Mouse (Mus musculus): ENCODE measurements around the gene Atp1a2. TPM values are rescaled to one million over a fixed set of nuclear protein-coding genes. Genes with fewer than 3 reads are reported as not detected.
A peak's percentile ranks its signal among the peaks of the same experiment; 100 is the strongest.

The Atp1a2 gene
- total RNA-seq, 2 experiments from 2014 or later, result 555 to 598 TPM

DNA sequence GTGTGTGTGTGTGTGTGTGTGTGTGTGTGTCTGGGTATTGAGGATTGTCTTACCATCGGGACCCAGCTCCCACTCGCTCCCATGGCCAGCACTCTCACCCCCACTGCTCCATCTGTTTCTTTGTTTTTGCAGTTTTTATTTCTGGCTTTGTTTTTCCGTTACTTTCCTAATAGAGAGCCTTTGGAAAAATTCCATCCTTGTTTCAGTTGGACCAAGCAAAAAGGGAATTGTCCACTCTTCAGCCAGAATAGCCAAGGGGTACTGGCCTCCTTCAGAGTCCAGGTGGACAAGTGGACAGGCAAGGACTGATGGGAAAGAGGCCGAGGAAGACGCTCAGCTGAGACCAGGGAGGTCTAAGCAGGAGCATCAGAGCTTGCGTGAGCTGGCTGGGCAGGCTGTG, 9.0 kb upstream of the Atp1a2 start:
- peak in 1 of 2 experiments; percentile 77 for DNase-seq (ENCODE audit: low spot score in 2 of 2)

DNA sequence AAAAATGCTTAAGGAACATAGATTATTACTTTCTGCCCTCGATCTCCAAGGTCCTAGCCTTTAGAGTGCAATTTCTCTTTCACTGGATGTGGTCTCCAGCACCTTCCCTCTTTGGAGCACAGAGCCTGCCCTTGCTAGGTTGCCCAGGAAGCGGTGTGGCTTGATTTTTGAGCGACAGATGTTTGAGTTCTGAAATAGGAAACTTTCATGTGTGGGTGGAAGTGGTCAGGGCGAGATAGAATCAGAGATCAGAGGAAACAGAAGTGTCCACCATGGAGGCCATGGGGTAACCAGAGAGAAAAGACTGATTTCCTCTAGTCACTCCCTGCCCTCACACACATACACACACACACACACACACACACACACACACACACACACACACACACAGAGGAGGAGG, 8.3 kb upstream of the Atp1a2 start:
- no peak for DNase-seq (ENCODE audit: low spot score in 2 of 2)

DNA sequence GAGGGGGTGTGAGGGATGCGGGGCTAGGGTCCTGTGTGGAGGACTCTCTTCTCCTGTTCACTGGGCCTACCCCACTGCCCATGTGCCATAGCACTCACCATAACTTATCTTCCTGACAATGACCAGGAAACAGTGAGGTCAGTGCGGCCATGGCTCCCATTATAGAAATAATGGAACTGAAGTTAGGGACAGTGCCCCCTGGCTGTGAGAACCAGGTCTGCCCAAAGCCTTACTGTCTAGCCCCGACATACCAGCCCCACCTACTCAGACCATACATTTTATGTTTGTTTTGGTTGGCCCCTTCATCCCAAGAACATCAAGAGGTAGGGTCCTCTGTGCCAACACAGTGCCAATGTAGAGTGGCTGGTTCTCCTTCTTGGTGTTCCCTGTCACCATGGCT, 7.8 kb upstream of the Atp1a2 start:
- no peak for DNase-seq (ENCODE audit: low spot score in 2 of 2)

DNA sequence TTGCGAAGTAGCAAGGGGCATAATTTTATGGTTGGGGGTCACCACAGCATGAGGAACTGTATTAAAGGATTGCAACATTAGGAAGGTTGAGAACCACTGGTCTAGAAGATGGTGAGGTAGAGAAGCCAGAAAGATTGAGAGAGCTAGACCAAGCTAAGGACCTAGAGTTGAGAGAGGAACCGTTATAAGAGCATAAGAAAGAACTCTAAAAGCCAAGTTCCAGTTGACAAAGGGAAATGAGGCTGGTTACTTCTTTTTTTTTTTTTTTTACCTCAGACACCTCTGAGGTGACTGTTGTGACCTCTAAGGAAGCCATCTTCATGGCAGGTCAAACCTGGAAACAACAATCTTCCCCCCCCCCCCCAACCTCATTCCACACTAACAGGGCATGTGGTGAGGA, 7.3 kb upstream of the Atp1a2 start:
- DNase-seq (ENCODE audit: low spot score in 2 of 2), result no peak

DNA sequence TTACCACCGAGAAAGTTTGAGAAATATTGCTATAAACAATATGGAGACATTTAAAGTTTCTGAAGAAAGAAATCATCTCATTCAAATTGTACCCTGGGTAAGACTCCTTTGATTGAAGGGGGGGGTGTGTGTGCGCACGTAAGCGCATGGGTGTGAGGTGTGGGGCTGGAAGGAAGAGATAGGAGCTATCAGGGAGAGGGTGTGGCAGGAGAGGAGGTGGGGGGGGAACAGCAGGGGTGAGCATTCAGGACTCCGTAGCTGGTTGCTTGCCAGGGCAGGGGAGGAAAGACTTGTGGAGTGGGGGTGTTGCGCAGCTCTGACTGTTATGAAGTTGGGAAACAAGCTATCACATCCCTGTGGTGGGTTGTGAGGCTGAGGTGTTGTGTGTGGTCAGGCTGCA, 6.6 kb upstream of the Atp1a2 start:
- DNase-seq (ENCODE audit: low spot score in 2 of 2), result no peak

DNA sequence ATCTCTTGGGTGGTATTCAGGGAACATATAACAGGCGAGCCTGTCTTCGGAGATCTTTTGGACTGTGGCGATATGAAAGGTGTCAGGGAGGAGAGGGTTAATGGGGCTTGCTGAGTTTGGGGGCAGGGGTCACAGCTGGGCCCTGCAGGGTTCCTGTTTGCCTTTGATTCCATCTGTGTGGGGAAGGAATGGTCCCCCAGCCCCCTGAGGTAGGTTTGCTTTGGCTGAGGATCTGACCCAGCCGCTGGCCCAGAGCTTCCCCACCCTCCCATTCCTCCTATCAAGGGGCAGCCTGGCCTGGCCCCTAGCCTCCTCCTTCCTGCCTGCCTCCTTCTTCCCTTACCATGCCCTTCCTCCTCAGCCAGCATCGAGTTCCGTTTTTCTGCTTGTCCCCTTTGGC, 5.0 kb upstream of the Atp1a2 start:
- no peak for DNase-seq (ENCODE audit: low spot score in 2 of 2)

DNA sequence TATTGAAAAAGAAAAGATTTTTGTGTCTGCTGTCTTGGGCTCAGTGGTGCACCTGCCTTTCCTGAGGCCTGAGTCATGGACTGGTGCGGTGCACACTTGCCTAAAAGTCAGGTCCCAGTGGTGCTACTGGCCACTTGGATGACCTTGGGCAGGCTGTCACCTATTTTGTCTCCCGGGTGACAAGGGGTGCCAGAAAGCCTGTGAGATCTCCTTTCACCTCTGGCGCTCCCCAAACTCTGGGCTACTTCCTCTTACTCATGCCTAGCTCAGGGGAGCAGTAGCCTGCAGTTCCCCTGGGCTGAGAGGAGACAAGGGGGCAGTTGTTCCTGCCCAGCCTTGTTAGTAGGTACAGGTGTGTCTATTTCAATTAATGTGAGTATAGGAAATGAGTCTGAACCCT, 4.4 kb upstream of the Atp1a2 start:
- DNase-seq (ENCODE audit: low spot score in 2 of 2), result no peak

DNA sequence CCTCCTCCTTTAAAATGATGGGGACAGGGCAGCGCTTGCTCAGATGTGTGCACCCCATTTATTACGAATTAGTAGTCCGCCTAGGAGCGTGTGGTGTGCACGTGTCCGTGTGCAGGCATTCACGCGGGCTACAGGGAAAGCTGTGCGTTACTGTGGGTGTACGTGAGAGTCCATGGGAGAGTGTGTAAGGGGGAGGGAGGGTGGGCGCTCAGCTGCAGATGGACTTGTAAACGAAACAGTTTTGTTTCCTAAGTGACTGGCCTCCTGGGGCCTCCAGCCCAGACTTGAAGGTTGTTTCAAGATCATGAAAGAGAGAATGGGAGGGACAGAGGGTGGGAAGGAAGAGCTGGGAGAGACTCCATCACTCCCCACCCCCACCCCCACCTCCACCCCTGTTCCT, 3.3 kb upstream of the Atp1a2 start:
- DNase-seq (ENCODE audit: low spot score in 2 of 2), result no peak

DNA sequence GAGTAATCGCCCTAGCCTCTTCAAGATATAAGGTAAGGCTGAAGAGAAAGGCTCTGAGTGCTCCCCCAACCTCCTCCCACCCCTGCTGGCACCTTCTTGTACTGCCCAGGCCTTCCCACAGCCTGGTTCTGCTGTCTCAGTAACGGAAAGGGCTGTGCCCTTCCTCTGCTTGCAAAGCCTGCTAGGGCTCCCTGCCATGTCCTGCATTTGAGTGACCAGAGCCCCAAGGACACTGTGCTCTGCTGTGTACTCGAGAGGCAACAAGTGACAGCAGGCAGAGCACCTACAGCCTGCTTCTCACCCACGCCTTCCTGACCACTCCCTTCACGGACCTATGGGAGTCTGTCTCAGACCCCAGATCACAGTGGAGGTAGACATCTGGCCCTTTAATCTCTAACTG, 2.4 kb upstream of the Atp1a2 start:
- no peak for DNase-seq (ENCODE audit: low spot score in 2 of 2)

DNA sequence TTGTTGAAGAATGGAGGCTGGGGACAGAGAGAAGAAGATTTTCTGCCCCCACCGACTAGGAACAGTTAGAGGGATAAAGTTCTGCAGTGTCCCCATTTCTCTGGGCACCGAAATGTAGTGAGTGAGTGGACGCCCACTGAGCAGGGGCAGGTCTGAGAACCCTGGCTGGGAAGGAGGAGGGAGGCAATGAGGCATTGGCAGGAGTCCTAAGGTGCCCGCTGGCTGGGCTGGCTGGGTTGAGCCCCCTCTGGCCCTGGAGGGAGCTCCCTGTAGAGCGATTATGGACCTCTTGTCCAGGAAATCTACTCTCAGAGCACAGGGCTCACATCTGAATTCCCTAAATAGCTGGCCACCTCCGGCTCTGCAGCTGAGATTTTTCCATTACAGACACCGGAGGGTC, 1.7 kb upstream of the Atp1a2 start:
- DNase-seq (ENCODE audit: low spot score in 2 of 2), result no peak

DNA sequence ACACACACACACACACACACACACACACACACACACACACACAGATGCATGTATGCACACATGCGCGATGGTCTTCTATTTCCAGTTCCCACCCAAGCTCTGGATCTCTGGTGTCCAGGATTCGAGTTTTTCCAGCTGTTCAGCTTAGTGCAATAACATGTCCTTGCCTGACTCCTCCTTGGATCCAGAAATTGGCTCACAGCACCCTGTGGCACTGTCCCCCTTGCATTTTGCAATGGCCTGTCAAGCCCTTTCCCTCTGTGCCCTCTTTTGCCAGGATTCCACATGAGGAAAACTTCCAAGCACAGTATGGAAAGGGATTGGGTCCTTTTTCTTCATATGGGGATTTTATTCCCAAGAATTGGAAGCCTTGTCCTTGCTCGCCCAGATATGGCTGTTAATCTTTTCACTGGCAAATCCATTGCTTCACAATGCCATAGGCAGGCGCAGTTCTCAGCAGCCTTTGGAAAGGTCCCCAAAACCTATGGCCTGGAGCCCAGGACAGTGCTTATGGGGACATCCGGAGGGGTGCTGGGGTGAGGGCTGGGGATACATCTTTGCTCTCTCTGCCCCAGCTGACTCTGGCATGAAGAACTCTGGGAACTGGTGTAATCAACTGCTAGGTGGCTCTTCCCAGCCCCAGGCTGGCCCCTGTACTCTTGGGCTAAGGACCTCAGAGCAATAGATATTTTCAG, 901 bp downstream of the Atp1a2 start:
- no peak for DNase-seq (ENCODE audit: low spot score in 2 of 2)

DNA sequence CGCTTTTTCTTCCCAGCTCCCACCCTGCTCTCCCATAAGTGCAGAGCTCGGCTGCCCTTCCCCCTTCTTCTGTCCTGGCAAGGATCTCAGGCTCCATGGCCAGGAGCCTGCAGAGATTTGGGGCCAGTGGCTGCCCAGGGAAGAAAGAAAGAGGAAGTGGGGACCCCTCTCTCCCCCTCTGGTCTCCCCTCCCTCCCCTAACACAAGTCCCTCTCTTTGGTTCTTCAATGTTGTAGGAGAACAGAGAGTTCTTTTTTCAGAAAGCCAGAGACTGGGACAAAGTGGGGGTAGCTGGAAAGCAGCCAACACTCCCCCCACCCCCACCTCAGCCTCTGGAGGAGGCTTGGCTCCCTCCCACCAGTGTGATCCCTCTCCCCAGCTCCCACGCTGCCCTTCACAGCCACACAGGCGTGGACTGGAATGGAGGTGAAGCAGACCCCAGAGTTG, 2.1 kb downstream of the Atp1a2 start:
- peak in 1 of 2 experiments; percentile 63 for DNase-seq (ENCODE audit: low spot score in 2 of 2)

DNA sequence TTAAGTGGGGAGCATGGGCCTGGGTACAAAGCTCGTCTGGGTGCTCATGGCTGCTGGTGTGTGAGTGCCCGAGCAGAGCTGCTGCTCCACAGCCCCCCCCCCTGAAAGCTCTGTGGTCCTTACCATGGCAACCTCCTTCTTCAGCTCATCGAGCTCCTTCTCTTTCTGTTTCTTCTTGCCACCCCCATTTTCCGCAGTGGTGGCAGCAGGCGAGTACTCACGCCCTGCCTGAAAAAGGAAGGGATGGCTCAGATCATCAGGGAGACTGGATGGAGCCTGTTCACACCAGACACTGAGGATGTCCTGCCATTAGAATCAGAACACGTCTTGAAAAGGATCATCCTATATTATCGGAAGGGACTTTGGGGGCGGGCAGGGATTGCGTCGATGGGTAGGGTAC, 4.4 kb downstream of the Atp1a2 start:
- DNase-seq (ENCODE audit: low spot score in 2 of 2), result no peak

DNA sequence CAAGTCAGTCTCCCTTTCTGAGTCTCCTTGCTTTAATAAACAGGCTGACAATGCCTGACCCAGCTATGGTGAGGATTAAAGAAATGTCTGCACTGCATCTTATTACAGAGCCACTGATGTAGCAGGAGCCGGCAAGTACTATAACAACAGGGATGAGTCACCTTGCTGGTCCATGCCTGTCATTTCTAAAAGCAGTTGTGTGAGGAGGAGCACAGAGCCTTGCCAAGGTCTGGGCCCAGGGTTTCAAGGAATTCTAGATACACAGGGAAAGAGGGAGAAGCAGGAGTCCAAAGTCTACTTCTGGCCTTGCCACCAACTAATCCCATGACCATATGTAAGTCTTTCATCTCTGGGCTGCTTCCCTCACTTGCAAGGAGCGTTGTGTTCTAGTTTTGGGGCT, 5.0 kb downstream of the Atp1a2 start:
- no peak for DNase-seq (ENCODE audit: low spot score in 2 of 2)

DNA sequence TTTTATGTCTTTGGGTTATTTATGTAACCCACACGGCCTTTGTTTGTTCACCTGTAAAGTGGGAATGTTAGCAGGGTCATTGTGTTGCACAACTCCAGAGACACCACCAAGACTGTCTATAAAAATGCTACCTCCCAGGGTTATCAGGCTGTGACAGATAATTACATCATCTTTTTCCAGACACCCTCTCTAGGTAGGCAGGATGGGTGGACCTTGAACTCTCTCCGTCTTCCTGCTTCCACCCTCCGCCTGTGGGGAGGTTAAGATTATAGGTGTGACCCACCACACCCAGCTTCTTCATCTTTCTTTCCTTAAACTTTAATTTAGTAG, 8.3 kb downstream of the Atp1a2 start:
- DNase-seq (ENCODE audit: low spot score in 2 of 2), result no peak

DNA sequence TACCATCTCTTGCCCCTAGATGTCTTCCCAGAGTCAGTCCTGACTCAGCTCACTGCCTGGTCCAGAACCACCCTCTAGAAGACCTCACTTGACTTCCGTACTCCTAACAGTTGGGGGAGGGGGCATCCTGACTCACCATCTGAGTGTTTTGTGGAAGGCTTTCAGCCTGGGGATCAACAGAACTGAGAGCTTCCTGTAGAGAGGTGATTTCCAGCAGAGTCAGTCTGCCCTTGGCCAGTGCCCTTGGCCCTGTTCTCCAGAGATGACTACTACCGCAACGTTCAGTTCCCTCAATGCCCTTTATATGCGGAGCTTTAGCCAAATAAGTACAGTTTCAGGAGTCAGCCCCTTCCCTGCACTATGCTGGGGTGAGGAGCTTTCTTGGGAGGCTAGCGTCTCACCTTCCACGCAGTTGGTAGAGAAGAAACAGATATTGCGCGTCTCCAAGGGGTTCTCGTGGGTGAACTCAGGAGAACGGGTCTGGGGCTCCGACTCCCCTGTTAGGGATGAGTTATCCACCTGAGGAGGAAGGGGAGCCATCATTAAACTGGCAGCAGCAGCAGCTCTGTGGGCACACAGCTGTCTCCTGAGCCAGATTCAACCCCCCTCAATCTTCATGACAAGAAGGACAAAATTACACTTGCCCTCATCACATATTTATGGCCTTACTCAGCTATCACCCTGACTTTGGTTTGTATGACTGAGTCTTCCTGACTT, 8.8 kb downstream of the Atp1a2 start:
- no peak for DNase-seq (ENCODE audit: low spot score in 2 of 2)

DNA sequence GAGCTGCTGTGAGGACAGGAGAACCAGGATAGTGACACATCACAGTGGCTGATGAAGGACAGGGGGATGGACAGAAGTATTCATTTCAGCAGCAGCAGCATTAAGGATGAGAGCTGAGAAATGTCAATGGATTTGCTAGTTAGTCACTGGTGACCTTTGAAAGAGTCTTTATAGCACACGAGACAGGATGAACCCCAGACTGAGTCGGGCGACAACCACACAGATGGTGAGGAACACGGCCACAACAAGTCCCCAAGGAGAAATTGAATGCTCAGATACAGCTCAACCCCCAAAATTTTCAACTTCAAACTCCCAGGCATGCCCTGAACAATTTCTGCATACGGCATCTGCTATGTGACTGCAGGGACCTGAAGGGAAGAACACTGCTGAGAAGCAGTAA, 11.1 kb downstream of the Atp1a2 start:
- no peak for DNase-seq (ENCODE audit: low spot score in 2 of 2)

DNA sequence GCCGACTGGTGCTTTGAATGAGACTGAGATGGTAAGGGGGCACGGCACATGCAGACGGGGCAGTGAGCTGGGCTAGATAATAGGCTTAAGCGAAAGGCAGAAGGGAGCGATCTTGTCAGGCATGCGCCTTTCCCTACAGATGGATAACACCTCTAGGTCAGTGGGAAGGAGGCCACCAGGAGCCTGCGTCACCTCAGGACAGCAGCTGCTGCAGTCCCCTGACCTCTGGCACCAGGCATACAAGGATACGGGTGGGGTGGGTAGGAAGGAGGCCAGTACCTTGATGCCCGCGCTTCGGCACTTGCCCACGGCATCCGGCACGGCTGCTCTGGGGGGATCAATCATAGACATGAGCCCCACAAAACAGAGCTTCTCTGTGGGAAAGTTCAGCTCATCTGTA, 13.6 kb downstream of the Atp1a2 start:
- no peak for DNase-seq (ENCODE audit: low spot score in 2 of 2)

DNA sequence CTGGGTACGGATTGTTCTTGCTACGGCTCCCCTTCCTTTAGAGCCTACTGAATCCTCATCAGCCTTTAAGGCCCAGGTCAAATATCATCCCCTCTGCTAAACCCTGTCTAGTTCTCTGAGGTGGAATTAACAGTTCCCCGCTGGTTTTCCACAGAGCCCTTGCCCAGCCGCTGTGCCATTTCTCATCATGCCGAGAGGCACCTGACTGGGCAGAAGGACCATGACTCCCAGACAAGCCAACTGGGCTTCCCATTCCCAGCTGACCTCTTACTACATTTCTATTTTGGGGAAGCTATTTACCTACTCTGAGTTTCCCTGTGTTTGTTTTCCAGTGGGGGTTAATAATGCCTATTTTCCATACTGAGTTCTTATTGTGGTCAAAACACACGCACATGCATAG, 14.8 kb downstream of the Atp1a2 start:
- DNase-seq (ENCODE audit: low spot score in 2 of 2), result no peak

DNA sequence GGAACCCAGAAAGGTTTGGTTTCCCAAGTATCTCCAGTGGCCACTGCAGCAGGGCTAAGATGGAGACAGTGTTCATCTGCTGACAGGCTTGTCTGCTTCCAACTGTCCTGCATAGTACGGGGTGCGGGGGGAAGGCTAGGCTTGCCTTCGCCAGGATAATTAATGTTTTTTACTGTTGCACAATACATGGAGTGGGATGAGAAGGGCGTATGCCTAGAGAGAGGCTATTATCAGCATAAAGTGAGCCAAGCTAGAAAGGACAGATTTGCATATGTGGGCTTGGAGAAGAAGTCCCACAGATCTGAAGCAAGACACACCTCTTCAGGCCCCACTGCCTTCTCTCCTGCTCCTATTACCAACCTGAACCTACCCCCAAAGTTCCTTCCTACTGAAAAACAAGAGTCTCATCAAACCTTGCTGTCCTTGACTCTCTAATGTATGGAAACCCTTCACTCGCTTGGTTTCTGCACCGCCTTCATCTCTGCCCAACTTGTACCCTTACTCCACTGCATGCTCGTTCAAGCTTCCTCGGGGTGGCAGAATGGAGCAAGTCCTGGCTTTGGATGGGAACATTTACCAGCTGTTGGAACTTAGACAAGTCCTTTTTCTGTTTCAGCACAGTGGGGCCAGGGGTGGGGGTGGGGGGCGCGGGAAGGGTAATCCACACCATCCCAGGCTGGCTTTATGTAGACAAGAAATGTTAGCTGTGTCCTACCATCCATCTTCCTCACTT, 16.2 kb downstream of the Atp1a2 start:
- DNase-seq (ENCODE audit: low spot score in 2 of 2), result peak in 1 of 2 experiments; percentile 63

DNA sequence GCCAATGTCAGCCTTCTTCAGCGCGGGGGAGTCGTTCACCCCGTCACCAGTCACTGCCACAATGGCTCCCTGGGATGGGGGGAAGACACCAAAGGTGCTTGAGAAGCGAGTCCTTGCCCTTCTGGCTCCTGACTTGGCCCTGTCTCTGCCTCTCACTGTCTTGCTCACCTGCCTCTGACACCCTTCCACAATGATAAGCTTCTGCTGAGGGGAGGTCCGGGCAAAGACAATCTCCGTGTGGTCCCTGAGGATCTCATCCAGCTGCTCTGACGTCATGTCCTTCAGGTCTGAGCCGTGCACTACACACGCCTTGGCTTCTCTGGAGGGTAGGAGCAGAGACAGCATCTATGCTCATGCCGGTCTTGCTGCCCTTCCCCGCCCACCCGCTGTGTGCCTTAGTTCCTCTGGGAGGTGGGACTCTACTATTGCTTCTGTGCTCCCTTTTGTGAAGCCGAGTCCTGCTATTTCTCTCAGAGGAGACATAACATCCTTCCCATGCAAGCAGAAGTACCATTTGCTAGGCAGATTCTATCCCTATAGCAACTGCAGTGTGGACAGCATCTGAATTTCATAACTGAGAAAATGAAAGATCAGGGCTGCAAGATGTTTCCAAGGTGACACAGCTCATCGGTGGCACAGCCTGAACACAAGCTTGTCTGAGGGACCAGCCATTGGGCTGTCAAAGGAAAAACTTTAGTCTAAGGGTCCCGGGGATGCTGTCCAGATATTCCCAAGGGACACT, 17.9 kb downstream of the Atp1a2 start:
- DNase-seq (ENCODE audit: low spot score in 2 of 2), result no peak

DNA sequence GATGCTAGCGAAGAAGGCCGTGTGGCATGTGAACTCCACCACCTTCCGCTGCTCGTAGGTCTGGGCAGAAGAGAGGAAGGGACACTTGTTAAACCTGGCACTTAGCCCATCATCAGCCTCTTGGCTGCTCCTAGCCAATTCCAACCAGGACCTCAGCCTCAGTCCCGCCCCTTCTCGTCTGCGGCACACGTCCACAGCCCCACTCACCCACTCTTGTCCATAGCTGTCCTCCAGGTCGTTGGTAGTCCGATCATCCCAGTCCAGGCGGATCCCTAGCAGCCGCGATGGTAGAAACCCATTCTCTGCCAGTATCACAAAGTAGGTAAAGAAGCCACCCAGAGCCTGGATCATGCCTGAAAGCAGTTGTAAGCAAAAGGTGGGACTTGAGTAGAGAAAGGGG, 19.5 kb downstream of the Atp1a2 start:
- no peak for DNase-seq (ENCODE audit: low spot score in 2 of 2)
